Mouse (Mus musculus): Measurements from ENCODE around the gene Hs3st4. TPM values are rescaled to one million over a fixed set of nuclear protein-coding genes. Genes with fewer than 3 reads are reported as not detected.

The Hs3st4 gene
- 0.04 and 0.08 TPM in 2 replicates for polyA plus RNA-seq (2012; rRNA removed)

DNA sequence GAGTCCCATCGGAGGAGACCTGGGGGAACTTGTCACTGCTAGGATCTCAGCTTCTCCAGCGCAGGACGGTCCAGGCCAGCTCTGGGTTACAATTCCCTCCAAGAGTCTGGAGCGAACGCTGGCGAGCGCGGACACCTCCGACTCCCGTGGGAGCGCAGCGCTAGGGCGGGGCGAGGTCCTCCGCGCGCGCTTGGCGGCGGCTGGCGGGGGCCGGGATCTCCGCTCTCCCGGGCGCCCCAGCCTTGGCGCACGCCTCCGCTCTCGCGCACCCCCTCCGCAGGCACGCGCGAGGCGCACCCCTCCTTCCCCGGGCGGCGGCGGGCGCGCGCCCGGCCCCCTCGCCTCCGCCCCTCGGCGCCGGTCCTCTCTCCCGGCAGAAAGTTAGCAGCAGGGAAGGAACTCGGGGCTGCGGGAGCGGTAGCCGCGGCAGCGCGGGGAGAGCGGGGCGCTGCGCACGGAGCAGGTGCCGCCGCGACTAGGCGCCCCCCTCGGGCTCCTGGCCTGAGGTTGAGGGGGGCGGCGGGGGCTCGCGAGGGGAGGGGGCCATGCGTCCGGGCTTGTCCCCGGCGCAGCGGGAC, at the start of gene Hs3st4:
Hs3st4 (plus strand) TSS at position 409 of the 578 bp plus-strand sequence.
- no peak for DNase-seq (ENCODE audit: low read depth)

DNA sequence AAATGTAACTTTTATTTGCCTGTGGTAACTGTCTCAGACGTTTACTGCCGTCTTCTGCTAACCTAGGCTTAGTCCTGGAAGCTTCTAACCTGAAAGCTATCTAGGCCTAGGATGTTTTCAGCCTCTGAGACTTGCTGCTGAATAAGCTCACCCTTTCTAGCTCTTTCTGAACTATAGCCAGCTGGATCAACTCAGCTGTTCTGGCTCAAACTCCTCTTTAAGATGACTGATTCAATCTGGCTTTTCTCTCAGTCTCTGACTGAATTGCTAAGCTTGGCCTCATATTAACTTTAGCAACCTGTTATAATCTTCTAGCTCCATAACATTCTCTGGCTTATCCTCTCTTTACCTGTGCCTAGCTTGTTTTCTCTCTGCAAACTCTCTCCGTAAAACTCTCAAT, 35.8 kb upstream of the Hs3st4 start:
- DNase-seq (ENCODE audit: low read depth) = no peak

DNA sequence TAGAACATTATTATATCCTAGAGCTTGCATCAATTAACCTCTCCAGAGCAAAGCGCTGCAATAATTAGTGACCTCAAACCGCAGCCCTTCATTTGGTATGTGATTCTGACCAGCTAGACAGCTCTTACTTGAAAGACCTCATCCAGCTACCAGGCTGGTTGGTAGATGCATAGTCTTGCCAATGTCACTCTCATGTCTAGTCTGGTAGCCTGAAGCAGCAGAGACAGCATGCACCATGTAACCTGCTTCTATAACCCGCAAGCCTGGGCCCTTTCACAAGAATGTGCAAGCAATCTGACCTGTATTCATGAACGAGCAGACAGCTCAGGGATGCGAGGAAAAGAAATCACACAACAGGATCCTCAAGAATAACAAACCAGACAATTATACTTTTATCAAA, 19.6 kb upstream of the Hs3st4 start:
- DNase-seq (ENCODE audit: low read depth) = no peak

DNA sequence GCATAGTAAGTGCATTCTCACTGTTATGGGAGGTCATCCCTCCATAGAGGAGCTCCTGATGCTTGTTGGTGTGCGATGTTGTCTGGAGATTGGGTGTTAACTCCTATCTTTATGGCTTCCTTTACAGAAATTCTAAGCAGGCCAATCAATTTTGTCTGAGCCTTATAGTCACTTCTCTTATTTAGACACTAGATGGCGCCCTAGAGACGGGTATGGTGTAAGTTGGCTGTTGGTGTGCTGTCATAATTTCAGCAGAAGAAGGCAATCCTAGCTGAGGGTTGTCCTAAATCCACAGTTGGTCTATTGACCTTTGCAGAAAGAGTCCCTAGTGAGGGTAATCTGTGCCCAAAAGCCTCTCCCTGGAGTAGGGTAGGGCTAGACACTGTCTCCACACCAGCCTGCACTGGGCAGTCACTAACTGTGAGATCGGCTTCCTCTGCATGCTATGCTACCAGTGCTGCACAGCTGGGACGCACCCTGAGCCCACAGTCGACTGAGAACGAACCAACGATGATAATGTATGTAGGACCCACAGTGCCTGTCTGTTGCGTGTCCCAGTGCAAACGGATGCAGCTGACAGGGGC, 18.0 kb upstream of the Hs3st4 start:
- no peak for DNase-seq (ENCODE audit: low read depth)

DNA sequence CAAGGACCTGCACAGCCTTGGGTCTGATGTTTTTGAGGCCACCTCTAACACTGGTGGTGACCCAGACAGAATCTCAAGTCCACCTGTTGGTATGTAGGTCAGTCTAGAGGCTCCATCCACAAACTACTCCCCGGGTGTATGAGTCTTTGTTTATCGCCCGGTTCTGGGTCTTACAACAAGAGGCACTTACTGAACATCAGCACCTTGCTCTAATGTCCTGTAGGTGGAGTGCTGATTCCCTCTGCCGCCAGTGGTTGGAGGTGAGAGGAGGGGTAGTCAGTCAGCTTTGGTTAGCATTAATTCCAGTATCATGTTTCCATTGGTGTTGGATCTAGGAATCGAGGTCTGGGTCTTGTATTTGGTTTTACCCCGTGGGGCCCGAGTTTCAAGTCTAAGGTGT, 17.2 kb upstream of the Hs3st4 start:
- DNase-seq (ENCODE audit: low read depth) = no peak

DNA sequence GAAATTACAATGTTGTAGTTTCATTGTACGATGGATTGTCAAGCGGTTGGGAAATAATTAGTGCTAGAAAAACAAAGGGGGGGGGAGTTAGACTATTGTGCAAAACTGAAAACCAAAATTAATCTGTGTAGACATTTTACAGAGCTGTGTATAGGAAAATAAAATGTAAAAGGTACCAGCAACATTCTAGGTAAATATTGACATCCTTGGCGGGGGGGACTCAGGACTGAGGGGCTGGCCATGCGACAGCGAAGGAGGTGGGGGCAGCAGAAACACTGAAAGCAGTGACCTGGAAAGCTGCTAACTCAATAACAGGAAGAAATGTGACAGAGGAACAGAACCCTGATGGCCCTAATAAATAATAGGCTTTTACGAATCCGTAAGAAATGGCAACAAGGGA, 7.2 kb upstream of the Hs3st4 start:
- DNase-seq (ENCODE audit: low read depth) = no peak

DNA sequence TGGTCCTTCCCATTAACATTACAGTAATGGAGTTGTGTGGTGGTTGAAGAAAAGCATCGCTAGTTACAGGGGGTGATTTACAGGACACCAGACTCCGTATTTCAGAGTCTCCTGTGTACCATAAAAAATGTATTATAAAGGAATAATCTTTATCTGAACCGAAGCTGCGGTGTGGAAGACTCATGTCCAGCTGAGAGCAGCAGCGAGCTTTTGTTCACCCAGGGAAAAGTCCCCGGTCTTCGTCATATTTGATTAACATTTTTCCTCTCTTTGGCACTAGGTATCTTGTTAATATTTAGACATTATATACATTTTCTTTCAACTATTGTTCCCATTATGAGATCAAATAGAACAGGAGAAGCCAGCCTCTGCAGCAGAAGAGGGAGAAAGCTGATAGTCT, 1.2 kb upstream of the Hs3st4 start:
- DNase-seq (ENCODE audit: low read depth) = no peak

DNA sequence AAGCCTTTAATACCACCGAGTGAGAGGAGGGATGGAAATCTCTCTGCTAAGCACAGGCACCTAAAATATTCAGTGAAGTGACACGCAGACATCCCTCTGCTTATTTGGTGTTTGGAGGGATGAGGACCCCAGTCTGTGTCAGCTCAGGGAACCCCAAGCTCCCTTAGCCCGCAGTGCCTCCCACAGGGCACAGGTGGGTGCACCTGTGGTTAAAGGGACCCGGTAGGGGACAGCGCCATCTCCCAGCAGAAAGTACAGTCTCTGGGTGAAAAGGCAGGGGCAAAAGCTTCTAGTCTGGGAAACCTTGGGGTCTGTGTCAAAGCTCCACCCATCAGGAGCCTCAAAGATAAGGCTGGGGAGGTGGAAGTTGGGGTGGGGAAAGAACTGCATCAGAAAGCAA, 659 bp upstream of the Hs3st4 start:
- DNase-seq (ENCODE audit: low read depth) = no peak

DNA sequence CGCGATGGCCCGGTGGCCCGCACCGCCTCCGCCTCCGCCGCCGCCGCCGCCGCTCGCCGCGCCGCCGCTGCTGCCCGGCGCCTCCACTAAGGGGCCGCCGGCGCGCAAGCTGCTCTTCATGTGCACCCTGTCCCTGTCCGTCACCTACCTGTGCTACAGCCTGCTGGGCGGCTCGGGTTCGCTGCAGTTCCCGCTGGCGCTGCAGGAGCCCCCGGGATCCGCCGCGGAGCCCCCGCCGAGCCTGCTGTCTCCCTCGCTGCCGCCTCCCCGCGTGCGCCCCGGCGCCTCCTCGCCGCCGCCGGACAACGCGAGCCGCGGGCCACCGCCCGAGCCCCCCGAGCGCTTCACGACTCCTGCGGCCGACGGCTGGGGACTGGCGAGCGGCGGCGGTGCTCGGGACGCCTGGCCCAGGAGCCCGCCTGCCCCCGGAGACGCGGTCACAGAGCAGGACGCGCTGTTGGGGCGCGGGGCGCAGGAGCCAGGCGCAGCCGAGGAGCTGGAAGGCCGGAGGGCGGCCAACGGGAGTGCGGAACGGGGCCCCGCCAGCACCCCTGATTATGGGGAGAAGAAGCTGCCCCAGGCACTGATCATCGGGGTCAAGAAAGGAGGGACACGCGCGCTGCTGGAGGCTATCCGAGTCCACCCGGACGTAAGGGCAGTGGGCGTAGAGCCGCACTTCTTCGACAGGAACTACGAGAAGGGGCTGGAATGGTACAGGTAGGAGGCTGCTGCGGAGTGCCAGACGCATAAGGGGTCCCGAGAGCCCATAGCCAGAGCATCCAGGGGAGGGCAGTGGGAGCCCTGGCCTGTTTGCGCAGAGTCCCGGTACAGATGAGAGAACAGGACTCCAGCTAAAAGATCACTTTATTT, 743 bp downstream of the Hs3st4 start:
- no peak for DNase-seq (ENCODE audit: low read depth)

DNA sequence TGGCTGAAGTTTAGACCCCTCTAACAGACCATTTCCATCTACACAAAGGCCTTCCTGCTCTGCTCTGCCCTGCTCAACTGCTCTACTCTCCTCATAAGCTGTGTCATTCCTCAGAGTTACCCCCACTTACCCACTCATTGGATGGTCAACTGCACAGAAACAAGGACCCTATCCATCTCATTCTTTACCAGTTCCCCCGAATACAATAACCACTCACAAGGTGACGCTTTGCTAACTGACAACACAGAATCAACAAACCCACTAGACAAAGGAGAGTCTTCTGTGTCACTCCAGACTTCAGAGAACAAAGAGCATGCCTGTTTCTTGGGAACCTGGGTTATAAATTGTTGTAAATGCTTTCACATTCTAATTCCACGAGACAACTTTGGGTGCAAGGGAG, 9.5 kb downstream of the Hs3st4 start:
- DNase-seq (ENCODE audit: low read depth) = no peak

DNA sequence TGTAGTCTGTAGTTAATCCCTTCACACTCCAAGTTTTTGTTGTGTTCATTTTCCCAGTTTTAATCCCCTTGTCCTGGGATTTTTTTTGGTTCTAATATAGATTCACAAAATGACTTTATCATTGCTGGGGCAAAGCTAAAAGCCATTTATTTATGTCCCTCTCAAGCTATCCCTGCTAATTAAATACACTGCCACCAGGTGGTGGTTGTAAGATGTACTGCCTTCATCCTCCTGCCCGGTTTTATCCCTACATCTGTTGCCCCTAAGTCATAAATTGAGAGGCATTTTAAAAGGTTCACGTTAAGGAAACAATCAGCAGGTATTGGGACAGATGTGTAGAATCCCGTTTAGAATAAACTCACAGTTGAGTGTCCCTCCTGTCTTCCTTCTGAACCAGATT, 14.6 kb downstream of the Hs3st4 start:
- no peak for DNase-seq (ENCODE audit: low read depth)

DNA sequence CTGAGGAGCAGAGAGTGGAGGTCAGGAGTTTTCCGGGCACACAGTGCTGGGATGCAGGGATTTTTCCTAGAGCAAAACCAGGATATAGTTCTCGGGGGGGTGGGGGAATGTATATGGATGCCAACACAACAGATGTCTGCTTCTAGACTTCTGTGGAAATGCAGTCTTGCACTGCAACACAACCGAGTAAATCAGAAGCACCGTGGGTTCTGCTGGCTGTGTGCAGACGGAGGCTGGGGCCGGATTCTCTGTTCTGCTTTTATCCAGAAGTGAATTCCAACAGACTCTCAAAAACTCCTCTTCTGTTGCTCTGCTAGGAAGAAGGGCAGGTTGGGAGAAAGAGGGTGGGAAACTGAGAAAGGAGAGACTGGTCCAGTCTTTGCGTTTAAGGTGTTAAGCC, 15.9 kb downstream of the Hs3st4 start:
- no peak for DNase-seq (ENCODE audit: low read depth)

DNA sequence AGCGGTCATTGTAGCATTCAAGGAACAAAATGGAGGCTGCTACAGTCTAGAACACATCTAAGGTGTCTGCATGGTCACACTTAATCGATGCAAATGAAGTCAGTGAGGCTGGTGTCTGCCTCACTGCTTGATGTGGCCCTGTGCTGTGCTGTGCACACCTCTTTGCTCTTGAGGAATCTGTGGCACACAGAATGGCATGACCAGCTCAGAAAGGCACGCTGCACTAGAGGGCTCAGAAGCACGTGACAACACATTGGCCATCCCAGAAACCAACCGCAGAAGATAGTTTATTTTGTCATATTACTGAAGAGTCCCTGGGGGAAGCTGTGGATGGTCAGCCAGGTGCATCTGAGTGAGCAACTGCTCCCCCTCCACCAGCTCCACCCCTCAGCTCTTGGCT, 44.2 kb downstream of the Hs3st4 start:
- no peak for DNase-seq (ENCODE audit: low read depth)

DNA sequence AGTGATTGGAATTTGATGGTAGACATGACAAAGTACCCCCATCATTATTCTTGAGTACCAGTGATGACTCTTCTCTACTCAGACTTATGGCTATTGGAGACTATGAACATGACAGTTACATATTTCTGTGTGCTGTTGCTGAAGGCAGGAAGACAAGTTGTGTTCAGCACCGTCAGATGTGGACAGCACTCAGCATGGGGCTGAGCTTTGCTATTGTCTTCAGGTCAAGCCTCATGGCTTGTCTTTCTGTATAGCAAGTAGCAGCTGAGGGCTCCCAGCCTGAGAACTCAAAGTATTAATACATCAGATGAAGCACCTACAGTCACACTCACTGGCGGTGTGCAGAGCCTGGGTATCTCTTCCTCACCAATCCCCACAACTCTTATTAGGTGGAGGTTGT, 49.6 kb downstream of the Hs3st4 start:
- no peak for DNase-seq (ENCODE audit: low read depth)

DNA sequence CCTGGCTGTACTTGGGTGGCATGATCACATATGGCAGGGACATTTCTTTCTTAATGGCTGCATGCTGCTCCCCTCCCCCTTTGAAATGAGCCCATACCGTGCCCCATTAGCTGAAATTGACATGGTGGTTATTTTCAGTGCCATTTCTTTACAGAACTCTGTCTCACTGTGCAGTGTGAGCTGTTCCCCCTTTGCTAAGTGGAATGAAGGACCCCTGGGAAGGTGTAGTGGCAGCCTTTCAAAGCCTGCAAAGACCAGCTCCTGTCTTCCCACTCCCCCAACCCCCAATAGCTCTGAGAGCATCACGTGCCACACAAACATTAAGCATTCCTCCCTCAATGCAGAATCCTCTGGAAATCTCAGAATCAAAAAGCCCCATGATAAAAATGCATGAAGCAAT, 50.7 kb downstream of the Hs3st4 start:
- DNase-seq (ENCODE audit: low read depth) = no peak

DNA sequence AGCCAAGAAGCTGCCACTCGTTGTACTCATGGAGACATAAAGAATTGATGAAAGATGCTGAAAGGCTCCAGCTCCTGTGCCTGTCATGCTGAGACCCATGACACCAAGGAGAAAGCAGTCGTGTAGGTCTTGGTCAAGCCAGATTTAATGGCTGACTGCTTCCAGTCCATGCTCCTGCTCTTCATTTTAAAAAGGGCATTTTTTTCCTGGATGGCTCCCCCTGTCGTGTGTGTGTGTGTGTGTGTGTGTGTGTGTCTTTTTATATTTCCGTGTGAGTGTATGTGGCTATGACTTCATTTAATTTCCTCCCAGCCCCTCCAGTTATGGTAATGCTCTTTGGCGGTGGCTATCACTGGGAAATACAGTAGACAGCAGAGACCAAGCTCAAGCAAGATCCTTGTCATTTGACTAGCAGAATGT, 54.6 kb downstream of the Hs3st4 start:
- no peak for DNase-seq (ENCODE audit: low read depth)

DNA sequence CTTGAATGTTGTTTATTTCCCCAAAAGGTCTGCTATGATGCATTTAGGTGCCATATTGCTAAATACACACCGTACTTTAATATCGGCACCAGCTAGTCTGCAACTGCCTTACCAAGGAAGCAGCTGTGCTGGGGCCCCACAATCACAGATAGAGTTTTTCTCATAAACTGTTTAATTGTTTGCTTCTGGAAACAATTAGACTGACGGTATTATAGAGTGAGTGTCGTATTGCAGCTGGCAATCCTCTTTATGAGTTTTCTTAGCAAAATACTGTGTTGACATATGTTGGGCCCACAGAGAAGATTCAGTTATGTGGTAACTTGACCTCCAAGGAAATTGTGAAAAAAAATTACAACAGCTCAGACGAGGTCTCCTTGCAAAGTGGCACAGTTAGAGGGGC, 56.5 kb downstream of the Hs3st4 start:
- no peak for DNase-seq (ENCODE audit: low read depth)

DNA sequence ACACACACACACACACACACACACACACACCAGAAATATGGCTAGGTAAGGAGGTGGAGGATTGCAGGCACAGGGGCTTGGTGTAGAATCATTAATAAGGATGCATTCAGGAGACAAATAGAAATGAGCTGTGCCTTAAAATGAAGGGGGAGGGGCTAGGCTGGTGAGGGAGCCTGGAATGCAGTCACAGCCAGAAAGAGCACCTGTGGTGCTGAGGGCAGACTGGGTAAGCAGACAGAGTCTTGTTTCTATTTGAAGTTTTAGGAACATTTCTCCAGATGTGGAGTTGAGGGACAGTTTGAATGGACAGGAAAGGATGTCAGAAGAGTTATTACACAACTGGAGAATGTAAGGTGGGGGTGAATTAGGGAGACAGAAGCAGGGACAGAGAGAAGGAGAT, 64.7 kb downstream of the Hs3st4 start:
- DNase-seq (ENCODE audit: low read depth) = no peak

DNA sequence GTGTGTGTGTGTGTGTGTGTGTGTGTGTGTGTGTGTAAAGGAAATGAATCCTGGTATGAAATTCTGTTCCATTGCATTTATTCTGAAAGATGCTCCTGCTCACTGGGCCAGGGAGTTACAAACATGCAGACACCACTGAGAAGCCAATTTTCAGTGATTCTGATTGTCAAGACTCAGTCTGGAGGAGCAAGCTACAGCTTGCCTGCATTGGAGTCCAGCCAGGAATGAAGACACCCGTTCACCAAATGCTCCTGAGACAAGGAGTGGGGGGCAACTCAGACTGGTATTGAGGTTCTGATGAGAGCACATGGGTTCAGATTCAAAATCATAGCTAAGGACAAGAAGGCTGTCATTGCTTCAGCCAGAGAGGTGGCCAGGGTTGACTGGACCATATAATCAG, 66.3 kb downstream of the Hs3st4 start:
- no peak for DNase-seq (ENCODE audit: low read depth)

DNA sequence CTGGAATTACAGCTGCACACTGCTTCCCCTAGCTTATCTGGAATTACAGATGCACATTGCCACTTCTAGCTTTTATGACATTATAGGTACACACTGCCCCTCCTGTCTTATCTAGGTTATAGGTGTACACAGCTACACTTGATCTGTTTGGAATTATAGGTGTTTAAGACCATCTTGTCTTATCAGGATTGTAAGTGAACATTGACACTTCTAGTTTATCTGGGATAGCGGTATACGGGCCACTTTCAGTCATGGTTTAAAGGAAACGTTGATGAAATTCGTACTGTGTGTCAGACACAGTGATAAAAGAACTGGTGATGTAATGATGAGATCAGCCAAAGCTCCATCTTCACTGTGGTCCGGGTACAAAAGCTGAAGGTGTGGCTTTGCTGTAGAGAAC, 67.8 kb downstream of the Hs3st4 start:
- DNase-seq (ENCODE audit: low read depth) = no peak

DNA sequence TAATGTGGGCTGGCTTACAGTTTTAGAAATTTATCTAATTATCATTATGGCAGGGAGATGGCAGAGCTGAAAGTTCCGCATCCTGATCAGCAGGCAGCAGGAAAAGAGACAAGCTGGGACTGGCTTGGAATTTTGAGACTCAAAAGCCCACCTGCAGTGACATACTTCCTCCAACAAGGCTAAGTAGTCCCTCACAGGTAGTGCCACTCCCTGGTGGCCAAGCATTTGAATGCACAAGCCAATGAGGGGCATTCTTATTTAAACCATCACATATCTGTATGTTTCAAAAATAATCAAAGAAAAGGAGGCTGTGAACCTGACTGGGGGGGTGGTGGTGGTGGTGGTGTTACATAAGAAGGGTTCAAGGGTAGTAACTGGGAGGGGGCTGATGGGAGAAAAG, 101.1 kb downstream of the Hs3st4 start:
- no peak for DNase-seq (ENCODE audit: low read depth)

DNA sequence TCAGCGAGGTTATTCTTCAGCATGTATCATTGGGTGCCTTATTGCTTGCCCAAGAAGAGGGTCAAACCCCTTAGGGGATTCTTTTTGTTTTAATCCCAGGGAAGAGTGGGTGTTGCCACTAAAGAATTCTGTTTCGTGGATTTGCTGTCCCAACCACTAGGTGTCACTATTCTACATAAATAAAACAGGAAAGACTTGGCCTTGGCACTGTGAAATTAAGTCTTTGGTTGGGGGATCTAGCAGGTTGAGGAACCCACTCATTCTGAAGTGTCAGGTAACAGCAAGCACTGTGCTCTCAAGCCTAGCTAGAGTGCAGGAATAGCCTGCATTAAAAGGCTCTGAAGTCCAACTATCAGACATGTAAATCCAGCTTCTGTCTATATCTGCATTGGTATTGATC, 146.3 kb downstream of the Hs3st4 start:
- peak; percentile 1 for DNase-seq (ENCODE audit: low read depth)

DNA sequence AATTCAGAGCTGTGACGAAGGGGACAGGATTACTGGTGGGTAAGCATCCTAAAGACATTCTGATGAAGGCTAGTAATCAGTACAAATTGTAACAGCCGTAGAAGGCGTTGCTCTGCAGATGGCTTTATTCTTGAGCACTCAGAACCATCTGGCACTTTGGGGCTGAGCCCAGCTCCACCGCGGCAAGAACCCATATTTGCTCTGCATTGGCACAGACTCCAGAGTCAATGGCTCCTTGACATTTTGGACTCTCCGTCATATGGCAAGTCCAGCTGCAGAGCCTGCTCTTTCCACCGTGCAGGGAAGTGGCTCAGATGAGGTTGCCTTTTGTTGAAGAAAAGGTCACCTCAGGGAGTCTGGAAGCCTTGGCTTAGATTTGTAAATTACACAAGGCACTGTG, 148.6 kb downstream of the Hs3st4 start:
- no peak for DNase-seq (ENCODE audit: low read depth)
